Mouse (Mus musculus): ENCODE results near the gene Mn1. TPM values are rescaled to one million over a fixed set of nuclear protein-coding genes. Genes with fewer than 3 reads are reported as not detected.

Gene Mn1
- total and polyA plus RNA-seq, 3 experiments: not detected

GRCm38 (mm10) chr5:111475721-111476120 lies 58.6 kb downstream of the Mn1 start:
- Histone ChIP-seq H3K36me3 (ENCODE audit: control insufficient read depth in 1 of 2, insufficient read depth in 2 of 2, low read length in 2 of 2) (no peaks in the 10 kb centered on the region), H3K27me3 (ENCODE audit: control insufficient read depth in 1 of 2, insufficient read depth in 2 of 2, low read length in 2 of 2) (no peaks in the 10 kb centered on the region), H3K4me1 (ENCODE audit: control insufficient read depth in 1 of 2, insufficient read depth in 2 of 2, low read length in 2 of 2) (no peaks in the 10 kb centered on the region), H3K27ac (ENCODE audit: control insufficient read depth, low read depth, low read length) (no peak overlapping the region), H3K9me3 (replicated peaks; ENCODE audit: insufficient read depth, low read length) (no peaks in the 10 kb centered on the region), H3K4me3 (ENCODE audit: control insufficient read depth in 1 of 2, insufficient read depth in 1 of 2, low read depth in 2 of 2, low read length in 2 of 2) (no peak overlapping the region), H3K9ac (ENCODE audit: control insufficient read depth, low read depth, low read length, poor library complexity, severe bottlenecking) (no peak overlapping the region), H3K79me2 (ENCODE audit: control insufficient read depth, insufficient read depth, low read length, poor library complexity) (no peaks in the 10 kb centered on the region)
- DNase-seq (ENCODE audit: low read depth, low spot score): no peak
- no peak for TF ChIP-seq CHD2 (IDR thresholded peaks at IDR 0.05; ENCODE audit: low read length)
- no peak for TF ChIP-seq ETS1 (IDR thresholded peaks at IDR 0.05; ENCODE audit: low read depth, low read length)
- TF ChIP-seq POLR2A (IDR thresholded peaks at IDR 0.05; ENCODE audit: control insufficient read depth in 1 of 2, insufficient read depth in 1 of 2, low read depth in 1 of 2, low read length in 2 of 2, poor library complexity in 1 of 2): no peak
- no peak for TF ChIP-seq ZC3H11A (IDR thresholded peaks at IDR 0.05; ENCODE audit: low read depth, low read length)
- TF ChIP-seq KAT2A (conservative IDR thresholded peaks at IDR 0.05; ENCODE audit: low read depth, low read length): no peak
- TF ChIP-seq MAZ (IDR thresholded peaks at IDR 0.05; ENCODE audit: low read depth, low read length): no peak
- TF ChIP-seq CHD1 (IDR thresholded peaks at IDR 0.05; ENCODE audit: low read depth, low read length): no peak
- TF ChIP-seq MYB (IDR thresholded peaks at IDR 0.05; ENCODE audit: low read depth, low read length): no peak
- TF ChIP-seq NRF1 (IDR thresholded peaks at IDR 0.05; ENCODE audit: insufficient read depth, low read depth, low read length, poor library complexity, severe bottlenecking): no peak
- no peak for TF ChIP-seq GATA1 (IDR thresholded peaks at IDR 0.05; ENCODE audit: low read depth, low read length)
- TF ChIP-seq POLR2AphosphoS5 (IDR thresholded peaks at IDR 0.05; ENCODE audit: borderline replicate concordance, low read depth, low read length): no peak
- no peak for TF ChIP-seq GABPA (IDR thresholded peaks at IDR 0.05; ENCODE audit: low read depth, low read length)
- no peak for TF ChIP-seq NELFE (IDR thresholded peaks at IDR 0.05; ENCODE audit: low read depth, low read length)
- no peak for TF ChIP-seq MAX (IDR thresholded peaks at IDR 0.05; ENCODE audit: low read length)

GRCm38 (mm10) chr5:111476141-111476540 lies 59.0 kb downstream of the Mn1 start:
- TF ChIP-seq SIN3A (IDR thresholded peaks at IDR 0.05; ENCODE audit: low read length) (no peak), ZNF384 (IDR thresholded peaks at IDR 0.05; ENCODE audit: low read depth, low read length) (no peak), JUND (IDR thresholded peaks at IDR 0.05; ENCODE audit: low read depth, low read length) (no peak), POLR2A (IDR thresholded peaks at IDR 0.05; ENCODE audit: control insufficient read depth in 1 of 2, insufficient read depth in 1 of 2, low read depth in 1 of 2, low read length in 2 of 2, poor library complexity in 1 of 2) (no peak), MEF2A (IDR thresholded peaks at IDR 0.05; ENCODE audit: extremely low read depth, insufficient replicate concordance, low read depth, low read length, poor library complexity, severe bottlenecking) (no peak), SMC3 (IDR thresholded peaks at IDR 0.05; ENCODE audit: low read depth, low read length) (no peak), CHD1 (IDR thresholded peaks at IDR 0.05; ENCODE audit: low read depth, low read length) (no peak)
- DNase-seq (ENCODE audit: low read depth, low spot score): no peak
- Histone ChIP-seq H3K9me3 (replicated peaks; ENCODE audit: insufficient read depth, low read length) (no peaks in the 10 kb centered on the region), H3K36me3 (ENCODE audit: control insufficient read depth in 1 of 2, insufficient read depth in 2 of 2, low read length in 2 of 2) (no peaks in the 10 kb centered on the region), H3K27me3 (ENCODE audit: control insufficient read depth in 1 of 2, insufficient read depth in 2 of 2, low read length in 2 of 2) (no peaks in the 10 kb centered on the region), H3K4me1 (ENCODE audit: control insufficient read depth in 1 of 2, insufficient read depth in 2 of 2, low read length in 2 of 2) (no peaks in the 10 kb centered on the region), H3K4me3 (ENCODE audit: control insufficient read depth in 1 of 2, insufficient read depth in 1 of 2, low read depth in 2 of 2, low read length in 2 of 2) (no peak overlapping the region), H3K27ac (ENCODE audit: control insufficient read depth, low read depth, low read length) (no peak overlapping the region), H3K9ac (ENCODE audit: control insufficient read depth, low read depth, low read length, poor library complexity, severe bottlenecking) (no peak overlapping the region), H3K79me2 (ENCODE audit: control insufficient read depth, insufficient read depth, low read length, poor library complexity) (no peaks in the 10 kb centered on the region)

Data from MEL (cell line).